Mouse (Mus musculus) forebrain, embryonic 11.5 days (tissue): ENCODE data around the gene Capg. TPM values are rescaled to one million over a fixed set of nuclear protein-coding genes. Genes with fewer than 3 reads are reported as not detected.

Source experiments
- ATAC-seq: fragments of 200-750 bp; cut with Nextera tagmentation; replicated peaks from 2 replicates; pipeline ENCODE4 v1.8.0; 2017; ENCODE audit warnings: moderate TSS enrichment; ENCODE audit not compliant: low FRiP score
- DNase-seq: peaks from one replicate; pipeline ENCODE4 v3.0.0-alpha.2; 2017; ENCODE audit warnings: low spot score
- H3K27ac ChIP-seq: fragments of 300-500 bp; sonication (generic); 2 replicates; pipeline ENCODE4 v1.5.1; 2014; ENCODE audit warnings: low read depth, low read length
- H3K27me3 ChIP-seq: fragments of 300-500 bp; sonication (generic); 2 replicates; pipeline ENCODE4 v1.6.1; 2014; ENCODE audit warnings: mild to moderate bottlenecking, low read length, mixed read lengths; ENCODE audit not compliant: control insufficient read depth, insufficient read depth
- H3K36me3 ChIP-seq: fragments of 300-500 bp; sonication (generic); 2 replicates; pipeline ENCODE4 v1.6.1; 2014; ENCODE audit warnings: mild to moderate bottlenecking, low read length, moderate library complexity, mixed read lengths; ENCODE audit not compliant: control insufficient read depth, insufficient read depth
- H3K4me1 ChIP-seq: fragments of 300-500 bp; sonication (generic); replicated peaks from 2 replicates; pipeline ENCODE4 v1.6.1; 2014; ENCODE audit warnings: low read length, mixed read lengths; ENCODE audit not compliant: control insufficient read depth, insufficient read depth
- H3K4me2 ChIP-seq: fragments of 300-500 bp; sonication (generic); 2 replicates; pipeline ENCODE4 v1.6.1; 2014; ENCODE audit warnings: low read depth, mild to moderate bottlenecking, low read length, moderate library complexity, mixed read lengths; ENCODE audit not compliant: severe bottlenecking
- H3K4me3 ChIP-seq: fragments of 300-500 bp; sonication (generic); 2 replicates; pipeline ENCODE4 v1.5.1; 2014; ENCODE audit warnings: low read depth, low read length
- H3K9ac ChIP-seq: fragments of 300-500 bp; sonication (generic); 2 replicates; pipeline ENCODE4 v1.6.1; 2014; ENCODE audit warnings: low read length
- H3K9me3 ChIP-seq: fragments of 300-500 bp; sonication (generic); 2 replicates; pipeline ENCODE4 v1.6.1; 2016; ENCODE audit warnings: low read length, mixed read lengths; ENCODE audit not compliant: control insufficient read depth
- WGBS: fragments of 180-500 bp; shearing (Covaris S2); extraction: QIAGEN DNeasy Blood & Tissue Kit; methylation state at CpG from one replicate; pipeline ENCODE4 v1.1.7; 2014; 5-methylcytosine and 5-hydroxymethylcytosine counted together
- polyA plus RNA-seq: library from polyadenylated mRNA; unstranded; fragments of >200 nt; fragmentation: Nextera tagmentation; extraction: Ambion mirVana; gene quantifications from 2 replicates; pipeline ENCODE4 v1.2.1, GENCODE M21; 2014

The Capg gene
- polyA plus RNA-seq, 1 experiment from 2014 or later: 8.4 TPM

DNA sequence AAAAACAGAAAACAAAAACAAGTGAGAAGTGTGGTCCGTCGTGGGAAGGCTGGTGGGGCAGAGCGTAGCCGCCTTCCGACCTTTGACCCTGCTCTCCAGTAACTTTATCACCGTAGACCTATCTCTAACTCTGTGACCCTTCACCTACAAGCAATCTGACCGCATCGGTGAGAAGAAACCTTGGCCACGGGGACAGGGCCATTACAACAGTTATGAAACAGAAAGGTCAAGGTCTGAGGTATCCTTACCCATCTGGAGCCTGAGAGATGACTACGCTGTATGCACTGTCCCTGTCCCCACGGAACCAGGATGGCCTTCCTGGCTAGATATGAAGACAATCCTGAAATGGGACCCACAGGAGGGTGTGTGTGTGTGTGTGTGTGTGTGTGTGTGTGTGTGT is 40.0 kb downstream of the Capg start:
- WGBS: 86% methylated on average over 11 of the region's 11 CpGs
- Histone ChIP-seq H3K4me3 (no peak overlapping the region), H3K4me2 (no peak overlapping the region), H3K9me3 (no peaks in the 10 kb centered on the region), H3K27ac (no peak overlapping the region), H3K27me3 (no peaks in the 10 kb centered on the region), H3K4me1 (no peaks in the 10 kb centered on the region), H3K9ac (no peak overlapping the region), H3K36me3 (no peaks in the 10 kb centered on the region)
- ATAC-seq (no peak), DNase-seq (no peak)

DNA sequence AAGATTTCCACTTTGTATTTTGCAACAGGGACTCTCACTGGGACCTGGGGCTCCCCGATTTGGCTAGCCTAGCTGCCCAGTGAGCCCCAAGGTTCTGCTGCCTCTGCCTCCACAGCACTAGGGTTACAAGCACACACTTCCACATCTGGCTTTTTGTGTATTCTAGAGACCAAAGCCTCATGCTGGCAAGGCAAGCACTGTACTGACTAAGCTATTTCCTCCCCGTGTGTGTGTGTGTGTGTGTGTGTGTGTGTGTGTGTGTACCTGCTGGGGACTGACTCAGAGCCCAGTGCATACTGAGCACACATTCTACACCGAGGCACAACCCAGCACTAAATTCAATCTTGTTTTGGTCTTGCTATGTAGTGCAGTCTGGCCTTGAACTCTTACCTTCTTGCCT is 42.5 kb downstream of the Capg start:
- H3K27me3 ChIP-seq: no peaks in the 10 kb centered on the region
- no peaks in the 10 kb centered on the region for H3K36me3 ChIP-seq
- ATAC-seq (no peak), DNase-seq (no peak)
- H3K27ac ChIP-seq: no peak overlapping the region
- H3K4me2 ChIP-seq: no peak overlapping the region
- no peak overlapping the region for H3K4me3 ChIP-seq
- no peak overlapping the region for H3K9ac ChIP-seq
- 85% methylated on average over 3 of the region's 3 CpGs for WGBS
- H3K9me3 ChIP-seq: no peaks in the 10 kb centered on the region
- H3K4me1 ChIP-seq: no peaks in the 10 kb centered on the region

DNA sequence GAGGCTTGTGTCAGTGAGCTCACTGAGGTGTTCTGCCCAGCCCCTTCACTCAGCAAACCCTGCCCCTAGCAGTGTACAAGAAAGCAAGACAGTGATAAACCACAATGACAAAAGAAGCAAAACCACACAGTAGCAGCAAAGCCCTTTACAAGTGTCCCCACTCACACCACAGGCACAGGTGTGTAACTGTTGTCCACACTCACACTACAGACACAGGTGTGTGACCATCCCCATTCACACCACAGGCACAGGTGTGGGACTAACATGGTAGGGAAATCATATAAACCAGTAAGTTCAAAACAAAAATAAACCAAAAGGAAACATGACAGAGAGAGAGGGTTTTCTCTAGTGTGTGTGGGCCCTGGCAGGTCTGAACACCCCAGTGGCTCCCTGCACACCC is 44.1 kb downstream of the Capg start:
- no peak overlapping the region for H3K27ac ChIP-seq
- H3K9ac ChIP-seq: no peak overlapping the region
- DNase-seq (no peak), ATAC-seq (no peak)
- no peaks in the 10 kb centered on the region for H3K4me1 ChIP-seq
- H3K9me3 ChIP-seq: no peaks in the 10 kb centered on the region
- no peaks in the 10 kb centered on the region for H3K36me3 ChIP-seq
- no peaks in the 10 kb centered on the region for H3K27me3 ChIP-seq
- H3K4me3 ChIP-seq: no peak overlapping the region
- no peak overlapping the region for H3K4me2 ChIP-seq

DNA sequence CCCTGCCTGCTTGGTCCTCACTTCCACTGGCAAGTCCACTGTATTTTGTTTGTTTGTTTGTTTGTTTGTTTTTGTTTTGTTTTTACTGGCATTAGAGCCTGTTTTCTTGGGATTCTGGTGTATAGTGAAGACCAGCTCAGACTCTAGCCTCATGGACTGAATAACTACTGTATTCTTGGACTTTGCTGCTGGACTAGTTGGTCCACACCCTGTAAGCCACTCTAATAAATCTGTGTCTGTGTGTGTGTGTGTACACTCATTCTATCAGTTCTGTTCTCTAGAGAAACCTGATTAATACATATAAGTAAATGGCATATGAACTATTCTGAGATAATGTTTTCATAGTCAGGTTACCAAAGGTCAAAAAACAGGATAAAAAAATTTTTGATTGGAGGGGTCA is 45.9 kb downstream of the Capg start:
- H3K4me3 ChIP-seq: no peak overlapping the region
- ATAC-seq: no peak
- H3K36me3 ChIP-seq: no peaks in the 10 kb centered on the region
- H3K27ac ChIP-seq: no peak overlapping the region
- no peak for DNase-seq
- H3K4me2 ChIP-seq: no peak overlapping the region
- H3K27me3 ChIP-seq: no peaks in the 10 kb centered on the region
- no peaks in the 10 kb centered on the region for H3K4me1 ChIP-seq
- H3K9ac ChIP-seq: no peak overlapping the region
- H3K9me3 ChIP-seq: no peaks in the 10 kb centered on the region

DNA sequence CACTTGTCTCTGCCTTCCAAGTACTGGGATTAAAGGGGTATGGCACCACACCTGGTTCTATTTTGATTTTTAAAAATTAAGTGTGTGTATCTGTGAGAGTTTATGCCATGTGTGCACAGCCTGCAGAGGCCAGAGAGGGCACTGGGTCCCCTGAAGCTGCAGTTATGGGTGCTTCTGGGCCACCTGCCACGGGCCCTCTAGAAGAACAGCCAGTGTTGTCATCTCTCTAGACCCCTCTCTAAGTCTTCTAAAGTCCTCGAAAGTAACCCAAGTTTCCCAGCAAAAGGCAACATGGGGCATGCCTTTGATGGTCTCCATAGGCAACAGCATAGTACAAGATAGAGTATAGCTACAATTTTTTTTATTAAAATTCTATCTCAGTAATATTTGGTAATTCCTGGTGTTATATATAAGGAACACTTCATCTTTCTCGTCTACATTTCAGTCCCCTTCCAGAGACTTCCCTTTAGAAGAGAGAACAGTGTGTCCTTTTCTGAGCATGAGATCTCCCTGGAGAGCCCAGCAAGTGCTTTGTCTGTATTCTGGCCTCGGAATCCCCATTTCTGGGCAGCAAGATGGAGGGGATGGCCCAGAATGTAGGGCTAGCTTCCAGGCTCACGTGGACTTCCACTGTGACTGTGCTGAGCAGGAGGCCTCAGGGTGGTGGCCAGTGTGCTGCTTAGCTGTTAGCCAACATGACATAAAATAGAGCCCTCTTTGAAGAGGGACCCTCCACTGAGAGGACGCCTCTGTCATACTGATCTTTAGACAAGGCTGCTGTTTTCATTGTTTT is 49.0 kb downstream of the Capg start:
- no peak overlapping the region for H3K4me3 ChIP-seq
- H3K27me3 ChIP-seq: no peaks in the 10 kb centered on the region
- H3K4me2 ChIP-seq: no peak overlapping the region
- H3K9ac ChIP-seq: no peak overlapping the region
- no peaks in the 10 kb centered on the region for H3K9me3 ChIP-seq
- no peaks in the 10 kb centered on the region for H3K36me3 ChIP-seq
- WGBS: 80% methylated on average over 6 of the region's 6 CpGs
- H3K4me1 ChIP-seq: peaks cover 4% of the 10 kb centered on the region; the same call in 1 of the 2 replicates
- ATAC-seq (no peak), DNase-seq (no peak)
- no peak overlapping the region for H3K27ac ChIP-seq

DNA sequence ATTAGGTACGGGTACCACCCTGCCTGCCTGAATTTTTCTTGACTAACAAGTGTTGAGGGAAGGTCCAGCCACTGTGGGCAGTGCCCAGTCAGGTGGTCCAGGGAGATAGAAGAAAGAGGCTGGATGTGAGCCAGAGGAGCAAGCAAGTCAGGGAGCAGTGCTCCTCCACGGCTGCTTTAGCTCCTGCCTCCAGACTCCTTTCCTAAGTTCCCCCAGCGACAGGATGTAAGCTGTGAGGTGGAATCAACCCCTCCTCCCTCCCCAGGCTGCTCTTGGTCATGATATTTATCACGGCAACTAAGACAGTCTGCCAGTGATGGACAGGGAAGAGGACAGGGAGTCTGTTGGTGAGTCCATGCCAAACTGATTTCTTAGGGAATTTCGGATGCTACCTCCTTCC is 49.7 kb downstream of the Capg start:
- H3K4me3 ChIP-seq: no peak overlapping the region
- no peak overlapping the region for H3K4me2 ChIP-seq
- no peaks in the 10 kb centered on the region for H3K36me3 ChIP-seq
- no peak overlapping the region for H3K27ac ChIP-seq
- DNase-seq (no peak), ATAC-seq (no peak)
- H3K9me3 ChIP-seq: no peaks in the 10 kb centered on the region
- no peak overlapping the region for H3K9ac ChIP-seq
- H3K27me3 ChIP-seq: no peaks in the 10 kb centered on the region
- peaks cover 4% of the 10 kb centered on the region; the same call in 1 of the 2 replicates for H3K4me1 ChIP-seq
- WGBS: 77% methylated on average over 5 of the region's 5 CpGs

DNA sequence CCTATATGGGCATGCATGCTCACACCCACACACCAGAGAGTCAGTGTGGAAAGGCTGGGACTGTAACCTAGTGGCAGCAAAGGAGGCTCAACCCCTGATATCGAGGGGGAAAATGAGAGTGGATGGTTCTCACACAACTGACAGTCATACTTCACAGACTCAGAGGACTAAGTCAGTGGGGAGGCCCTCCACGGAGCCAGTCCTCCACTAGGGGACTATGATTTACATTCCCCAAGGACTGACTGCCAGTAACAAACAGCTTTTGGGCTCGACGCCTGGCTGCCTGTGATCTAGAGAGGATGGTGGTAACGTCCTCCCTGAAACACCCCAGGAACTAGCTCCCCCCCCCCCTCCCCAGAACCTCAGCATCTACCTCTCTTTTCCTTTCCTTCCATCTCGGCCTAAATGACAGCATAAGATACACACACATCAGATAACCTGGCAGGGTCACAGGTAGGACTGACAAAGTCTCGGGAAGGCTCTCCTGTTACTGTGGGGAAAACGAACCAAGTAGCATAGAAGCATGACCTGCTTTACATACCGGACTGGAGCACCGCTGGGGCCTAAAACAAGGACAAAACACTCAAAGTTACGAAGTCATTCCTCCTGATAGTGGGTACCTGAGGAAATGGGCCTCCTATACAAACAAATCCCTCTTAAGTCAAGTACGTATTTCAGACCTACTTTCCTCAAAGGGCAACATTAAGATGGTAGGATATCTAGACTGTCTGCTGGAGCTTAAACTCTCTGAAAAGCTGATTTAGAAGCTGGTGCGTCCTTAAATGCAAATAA is 53.1 kb downstream of the Capg start:
- Histone ChIP-seq H3K27ac (no peak overlapping the region), H3K4me2 (peak overlapping the region; percentile 74), H3K9me3 (no peaks in the 10 kb centered on the region), H3K9ac (peak overlapping the region; percentile 70), H3K27me3 (no peaks in the 10 kb centered on the region), H3K4me1 (peaks cover 4% of the 10 kb centered on the region; the same call in 1 of the 2 replicates), H3K4me3 (peak overlapping the region; percentile 58), H3K36me3 (no peaks in the 10 kb centered on the region)
- ATAC-seq: no peak
- 61% methylated on average over 13 of the region's 13 CpGs for WGBS
- DNase-seq: no peak

DNA sequence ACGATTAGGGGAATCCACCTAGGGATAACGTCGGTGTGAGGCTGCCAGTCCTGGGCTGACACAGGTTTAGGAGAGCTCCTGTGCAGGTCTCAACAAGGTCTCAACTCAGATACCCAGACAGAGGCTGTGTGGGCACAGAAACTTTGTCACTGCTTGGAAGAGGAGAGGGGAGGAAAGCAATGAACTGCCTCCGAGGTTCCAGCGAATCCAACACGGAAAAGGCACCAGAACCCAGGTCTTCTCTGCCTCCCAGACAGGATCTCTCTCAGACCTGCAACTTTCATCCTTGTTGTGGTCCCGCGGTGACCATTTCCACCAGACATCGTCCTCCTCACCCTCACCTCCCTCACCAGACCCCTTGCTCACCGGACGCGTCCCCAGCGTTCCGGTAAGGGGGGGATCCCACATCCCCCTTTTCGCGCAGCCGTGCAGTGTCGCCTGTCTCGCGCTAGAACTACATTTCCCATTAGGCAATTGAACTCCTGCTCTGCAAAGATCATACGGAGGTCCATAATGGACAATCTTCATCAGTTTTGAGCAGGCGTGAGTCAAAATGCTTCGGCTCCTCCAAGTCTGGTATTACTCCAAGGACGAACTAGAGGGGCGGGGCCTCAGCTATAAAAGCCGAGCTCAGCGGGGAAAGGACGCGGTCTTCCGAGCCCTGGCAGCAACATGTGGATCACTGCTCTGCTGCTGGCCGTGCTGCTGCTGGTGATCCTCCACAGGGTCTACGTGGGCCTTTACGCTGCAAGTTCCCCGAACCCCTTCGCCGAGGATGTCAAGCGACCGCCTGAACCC is 54.0 kb downstream of the Capg start, which contains the start of the genes Elmod3 and Retsat:
Gene Elmod3 (minus strand): TSS at position 458 of the 798 bp plus-strand sequence.
Gene Retsat (plus strand): TSS at position 520 of the 798 bp plus-strand sequence.
- no peak within 1 kb of the TSS for H3K27ac ChIP-seq
- H3K36me3 ChIP-seq: no peaks in the 10 kb centered on the region
- H3K4me2 ChIP-seq: peak within 1 kb of the TSS; percentile 74
- no peaks in the 10 kb centered on the region for H3K9me3 ChIP-seq
- no peaks in the 10 kb centered on the region for H3K27me3 ChIP-seq
- peak; percentile 91 for DNase-seq
- ATAC-seq: peak; percentile 92
- H3K4me1 ChIP-seq: peaks cover 4% of the 10 kb centered on the region; the same call in 1 of the 2 replicates
- peak within 1 kb of the TSS; percentile 70 for H3K9ac ChIP-seq
- 2% methylated on average over 38 of the region's 38 CpGs for WGBS
- H3K4me3 ChIP-seq: peak within 1 kb of the TSS; percentile 58
